Mouse (Mus musculus) MEL (cell line): ENCODE data around the gene Sox6. TPM values are rescaled to one million over a fixed set of nuclear protein-coding genes. Genes with fewer than 3 reads are reported as not detected.

Experiments
- DNase-seq: peaks from one replicate; pipeline ENCODE4 v3.0.0; 2011; ENCODE audit warnings: low read depth, low spot score
- H3K27ac ChIP-seq: 2 replicates; pipeline ENCODE4 v1.5.1; 2012; ENCODE audit warnings: low read depth, mild to moderate bottlenecking, control low read depth, low read length, moderate library complexity; ENCODE audit not compliant: control insufficient read depth
- H3K27me3 ChIP-seq, 2 experiments: fragments of 150-350 bp in 1 of 2; sonication (generic) in 1 of 2; 2 replicates each; pipeline ENCODE4 v1.6.1; 2012; ENCODE audit warnings: low read length in 2 of 2, mild to moderate bottlenecking in 2 of 2, improper control_type of control experiment in 1 of 2, moderate library complexity in 1 of 2; ENCODE audit not compliant: insufficient read depth in 2 of 2, control insufficient read depth in 1 of 2
- H3K36me3 ChIP-seq, 2 experiments: 2 replicates each; pipeline ENCODE4 v1.6.1; 2012 to 2014; ENCODE audit warnings: low read length in 2 of 2, improper control_type of control experiment in 1 of 2, inconsistent platforms in 1 of 2, mild to moderate bottlenecking in 1 of 2; ENCODE audit not compliant: insufficient read depth in 2 of 2, control insufficient read depth in 1 of 2
- H3K4me1 ChIP-seq, 2 experiments: fragments of 150-350 bp in 1 of 2; sonication (generic) in 1 of 2; 2 replicates each; pipeline ENCODE4 v1.6.1; 2012; ENCODE audit warnings: low read length in 2 of 2, improper control_type of control experiment in 1 of 2, mild to moderate bottlenecking in 1 of 2; ENCODE audit not compliant: insufficient read depth in 2 of 2, control insufficient read depth in 1 of 2
- H3K4me3 ChIP-seq, 2 experiments: fragments of 150-350 bp in 1 of 2; sonication (generic) in 1 of 2; 2 replicates each; pipeline ENCODE4 v1.5.1; 2012; ENCODE audit warnings: low read depth in 2 of 2, low read length in 2 of 2, mild to moderate bottlenecking in 2 of 2, moderate library complexity in 2 of 2, control low read depth in 1 of 2, improper control_type of control experiment in 1 of 2; ENCODE audit not compliant: control insufficient read depth in 1 of 2, insufficient read depth in 1 of 2
- H3K79me2 ChIP-seq: 2 replicates; pipeline ENCODE4 v1.6.1; 2012; ENCODE audit warnings: mild to moderate bottlenecking, low read length, moderate library complexity; ENCODE audit not compliant: control insufficient read depth, poor library complexity, insufficient read depth
- H3K9ac ChIP-seq: 2 replicates; pipeline ENCODE4 v1.6.1; 2012; ENCODE audit warnings: low read depth, mild to moderate bottlenecking, control low read depth, low read length, moderate library complexity; ENCODE audit not compliant: control insufficient read depth, poor library complexity, severe bottlenecking
- H3K9me3 ChIP-seq: fragments of 150-350 bp; sonication (generic); replicated peaks from 2 replicates; pipeline ENCODE4 v1.6.1; 2012; ENCODE audit warnings: mild to moderate bottlenecking, low read length, improper control_type of control experiment, moderate library complexity; ENCODE audit not compliant: insufficient read depth
- BHLHE40 ChIP-seq: IDR thresholded peaks from 2 replicates; pipeline ENCODE4 v1.6.1; 2012; ENCODE audit warnings: low read depth, mild to moderate bottlenecking, inconsistent platforms, low read length, improper control_type of control experiment, borderline replicate concordance
- CHD2 ChIP-seq: IDR thresholded peaks from 2 replicates; pipeline ENCODE4 v1.6.1; 2011; ENCODE audit warnings: low read length, improper control_type of control experiment
- EP300 ChIP-seq, 2 experiments: IDR thresholded peaks; 2 replicates each; pipeline ENCODE4 v1.6.1; 2011; ENCODE audit warnings: improper control_type of control experiment in 2 of 2, low read length in 2 of 2, low read depth in 1 of 2, mild to moderate bottlenecking in 1 of 2
- GABPA ChIP-seq: IDR thresholded peaks from 2 replicates; pipeline ENCODE4 v1.6.1; 2012; ENCODE audit warnings: low read depth, mild to moderate bottlenecking, inconsistent platforms, low read length, improper control_type of control experiment, moderate library complexity
- GATA1 ChIP-seq: IDR thresholded peaks from 2 replicates; pipeline ENCODE4 v1.6.1; 2011; ENCODE audit warnings: low read depth, low read length, improper control_type of control experiment
- HCFC1 ChIP-seq: IDR thresholded peaks from 2 replicates; pipeline ENCODE4 v1.6.1; 2012; ENCODE audit warnings: low read depth, mild to moderate bottlenecking, inconsistent platforms, low read length, improper control_type of control experiment, moderate library complexity
- JUND ChIP-seq: IDR thresholded peaks from 2 replicates; pipeline ENCODE4 v1.6.1; 2011; ENCODE audit warnings: low read depth, mild to moderate bottlenecking, improper control_type of control experiment, low read length
- KAT2A ChIP-seq: conservative IDR thresholded peaks from 2 replicates; pipeline ENCODE4 v1.6.1; 2012; ENCODE audit warnings: low read depth, low read length, improper control_type of control experiment, inconsistent platforms
- MEF2A ChIP-seq: IDR thresholded peaks from 2 replicates; pipeline ENCODE4 v1.6.1; 2014; ENCODE audit warnings: low read depth, mild to moderate bottlenecking, inconsistent platforms, low read length, improper control_type of control experiment; ENCODE audit not compliant: poor library complexity, insufficient replicate concordance, severe bottlenecking; ENCODE audit errors: extremely low read depth
- MYC ChIP-seq: IDR thresholded peaks from 2 replicates; pipeline ENCODE4 v1.6.1; 2011; ENCODE audit warnings: low read depth, mild to moderate bottlenecking, low read length, improper control_type of control experiment, moderate library complexity
- NELFE ChIP-seq: IDR thresholded peaks from 2 replicates; pipeline ENCODE4 v1.6.1; 2011; ENCODE audit warnings: low read depth, low read length, improper control_type of control experiment
- NRF1 ChIP-seq: IDR thresholded peaks from 2 replicates; pipeline ENCODE4 v1.6.1; 2014; ENCODE audit warnings: low read depth, mild to moderate bottlenecking, inconsistent platforms, low read length, improper control_type of control experiment, moderate library complexity; ENCODE audit not compliant: poor library complexity, insufficient read depth, severe bottlenecking
- POLR2AphosphoS2 ChIP-seq: IDR thresholded peaks from 2 replicates; pipeline ENCODE4 v1.6.1; 2011; ENCODE audit warnings: low read length, improper control_type of control experiment
- RAD21 ChIP-seq: IDR thresholded peaks from 2 replicates; pipeline ENCODE4 v1.6.1; 2011; ENCODE audit warnings: mild to moderate bottlenecking, low read depth, low read length, improper control_type of control experiment
- TCF12 ChIP-seq: IDR thresholded peaks from 2 replicates; pipeline ENCODE4 v1.6.1; 2014; ENCODE audit warnings: low read depth, mild to moderate bottlenecking, inconsistent platforms, low read length, improper control_type of control experiment, moderate library complexity
- USF1 ChIP-seq: IDR thresholded peaks from 2 replicates; pipeline ENCODE4 v1.6.1; 2014; ENCODE audit warnings: low read depth, mild to moderate bottlenecking, inconsistent platforms, low read length, improper control_type of control experiment, moderate library complexity
- USF2 ChIP-seq, 2 experiments: IDR thresholded peaks; 2 replicates each; pipeline ENCODE4 v1.6.1; 2011 to 2012; ENCODE audit warnings: improper control_type of control experiment in 2 of 2, low read length in 2 of 2, borderline replicate concordance in 1 of 2, inconsistent platforms in 1 of 2, low read depth in 1 of 2, mild to moderate bottlenecking in 1 of 2; ENCODE audit not compliant: insufficient read depth in 1 of 2
- ZC3H11A ChIP-seq: IDR thresholded peaks from 2 replicates; pipeline ENCODE4 v1.6.1; 2012; ENCODE audit warnings: low read depth, mild to moderate bottlenecking, inconsistent platforms, low read length, improper control_type of control experiment
- ZMIZ1 ChIP-seq: IDR thresholded peaks from 2 replicates; pipeline ENCODE4 v1.6.1; 2012; ENCODE audit warnings: low read depth, mild to moderate bottlenecking, inconsistent platforms, low read length, improper control_type of control experiment, moderate library complexity
- polyA plus RNA-seq, 2 experiments: library from polyadenylated mRNA; stranded (reverse) in 1 of 2; unstranded in 1 of 2; fragments of >175 nt in 1 of 2; fragments of >200 nt in 1 of 2; gene quantifications; 2 replicates each; pipeline versions ENCODE4 v1.2.1 to v1.2.4; 2012; ENCODE audit warnings: low replicate concordance in 2 of 2, low read depth in 1 of 2; ENCODE audit not compliant: insufficient read length in 2 of 2, insufficient read depth in 1 of 2, missing spikeins in 1 of 2
- total RNA-seq: library from RNA; depleted of rRNA; stranded (reverse); fragments of 300-350 nt; gene quantifications from 2 replicates; pipeline ENCODE4 v1.2.3, GENCODE M21; 2012

Gene Sox6
- total and polyA plus RNA-seq, 3 experiments: 2.6 to 4.6 TPM; not detected in 1

DNA sequence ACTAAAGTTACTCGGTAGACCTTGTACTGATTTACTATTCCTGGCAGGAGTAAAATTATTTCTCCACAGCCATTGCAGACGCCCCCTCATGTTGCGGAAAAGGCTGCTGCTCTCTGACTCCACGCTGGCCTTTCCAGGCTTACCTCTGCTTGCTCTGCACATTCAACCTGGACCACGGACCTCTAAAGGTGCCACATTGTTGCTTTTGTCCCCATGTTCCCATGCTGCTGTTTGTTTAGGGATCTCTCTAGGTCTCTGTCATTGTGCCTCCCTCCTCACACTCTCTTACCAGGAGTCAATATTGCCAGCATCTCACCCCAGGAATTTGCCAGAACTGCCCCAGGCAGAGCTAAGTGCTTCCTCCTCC is 473.6 kb downstream of the Sox6 start:
- Histone ChIP-seq H3K9ac (no peak overlapping the region), H3K27me3 (no peaks in the 10 kb centered on the region), H3K36me3 (no peaks in the 10 kb centered on the region), H3K9me3 (no peaks in the 10 kb centered on the region), H3K79me2 (no peaks in the 10 kb centered on the region), H3K27ac (no peak overlapping the region), H3K4me3 (no peak overlapping the region), H3K4me1 (no peaks in the 10 kb centered on the region)
- DNase-seq: no peak
- TF ChIP-seq USF1 (no peak), POLR2AphosphoS2 (no peak), GATA1 (no peak), NRF1 (no peak), MEF2A (no peak), MYC (no peak), BHLHE40 (no peak), USF2 (IDR thresholded peaks at IDR 0.05; ENCODE audit: borderline replicate concordance in 1 of 2, insufficient read depth in 1 of 2, low read depth in 1 of 2, low read length in 2 of 2) (no peak), GABPA (no peak), ZMIZ1 (no peak), HCFC1 (no peak), RAD21 (no peak), NELFE (no peak), JUND (no peak), ZC3H11A (no peak), CHD2 (no peak), TCF12 (no peak), KAT2A (no peak)

DNA sequence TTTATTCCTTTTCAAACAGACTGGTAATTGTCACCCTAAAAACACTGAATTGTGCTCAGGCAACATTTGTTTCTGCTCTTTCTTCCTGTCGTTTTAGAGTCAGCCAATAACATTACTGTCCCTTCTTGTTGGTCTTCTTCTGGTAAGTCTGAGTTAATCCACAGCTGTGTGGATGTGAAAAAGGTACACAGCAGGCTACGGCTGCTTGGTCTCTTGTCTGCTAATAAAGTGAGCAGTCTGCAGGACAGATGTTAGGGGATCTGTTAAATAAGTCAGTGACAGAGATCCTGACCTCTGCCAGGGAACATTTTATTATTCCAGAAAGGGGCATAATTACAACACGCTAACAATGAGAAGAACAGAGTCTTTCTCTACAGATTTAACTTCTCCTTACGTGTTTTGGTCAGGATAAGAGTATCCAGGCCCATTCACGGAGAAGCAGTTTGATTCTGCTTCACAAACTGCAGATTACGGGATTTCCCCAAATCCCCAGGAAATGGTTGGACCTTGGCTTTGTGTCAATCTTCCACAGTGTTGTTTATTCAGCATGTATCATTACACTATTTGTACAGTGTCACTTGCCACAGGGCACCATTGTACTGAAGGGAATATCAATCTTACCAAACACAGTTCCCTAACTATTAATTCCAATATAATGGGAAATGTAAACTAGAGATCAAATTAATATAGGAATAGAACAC is 474.1 kb downstream of the Sox6 start:
- TF ChIP-seq NRF1: no peak
- TF ChIP-seq EP300 (IDR thresholded peaks at IDR 0.05; ENCODE audit: low read depth in 1 of 2, low read length in 2 of 2): no peak
- no peak for DNase-seq
- H3K27ac ChIP-seq: no peak overlapping the region
- no peaks in the 10 kb centered on the region for H3K27me3 ChIP-seq
- no peak overlapping the region for H3K4me3 ChIP-seq
- no peaks in the 10 kb centered on the region for H3K79me2 ChIP-seq
- no peaks in the 10 kb centered on the region for H3K9me3 ChIP-seq
- no peaks in the 10 kb centered on the region for H3K4me1 ChIP-seq
- no peak overlapping the region for H3K9ac ChIP-seq
- H3K36me3 ChIP-seq: no peaks in the 10 kb centered on the region
